Mouse (Mus musculus) spleen, adult 2 months (tissue): ENCODE results near the gene Notch1. TPM values are rescaled to one million over a fixed set of nuclear protein-coding genes. Genes with fewer than 3 reads are reported as not detected.

Source experiments
- DNase-seq, 2 experiments: peaks; one replicate each; pipeline versions ENCODE4 v3.0.0 to v3.0.0-alpha.2; 2012 to 2021; ENCODE audit warnings: low spot score in 2 of 2, low read depth in 1 of 2
- H3K27ac ChIP-seq: fragments of 200-500 bp; 2 replicates; pipeline ENCODE4 v1.5.1; 2012; ENCODE audit warnings: low read length, inconsistent platforms; ENCODE audit not compliant: insufficient read depth
- H3K27me3 ChIP-seq: fragments of 200-500 bp; 2 replicates; pipeline ENCODE4 v1.6.1; 2012; ENCODE audit warnings: mild to moderate bottlenecking, moderate library complexity, low read length, inconsistent platforms; ENCODE audit not compliant: control insufficient read depth, insufficient read depth
- H3K36me3 ChIP-seq: fragments of 200-500 bp; 2 replicates; pipeline ENCODE4 v1.6.1; 2012; ENCODE audit warnings: mild to moderate bottlenecking, low read length, inconsistent platforms; ENCODE audit not compliant: control insufficient read depth, insufficient read depth
- H3K4me1 ChIP-seq: fragments of 200-500 bp; 2 replicates; pipeline ENCODE4 v1.6.1; 2011; ENCODE audit warnings: inconsistent platforms; ENCODE audit not compliant: control insufficient read depth, insufficient read depth, insufficient read length
- H3K4me3 ChIP-seq: fragments of 200-500 bp; 2 replicates; pipeline ENCODE4 v1.5.1; 2011; ENCODE audit warnings: mild to moderate bottlenecking, inconsistent platforms; ENCODE audit not compliant: insufficient read depth, insufficient read length; ENCODE audit errors: extremely low read depth
- CTCF ChIP-seq: fragments of 200-500 bp; IDR thresholded peaks from 2 replicates; pipeline ENCODE4 v1.5.1; 2011; ENCODE audit warnings: mild to moderate bottlenecking, inconsistent platforms; ENCODE audit not compliant: insufficient read depth, insufficient read length, insufficient replicate concordance; ENCODE audit errors: extremely low read depth
- POLR2A ChIP-seq: fragments of 200-500 bp; IDR thresholded peaks from 2 replicates; pipeline ENCODE4 v1.6.1; 2011; ENCODE audit warnings: low read depth, low read length, inconsistent platforms
- WGBS: fragments of 180-500 bp; shearing (Covaris S2); methylation state at CpG from one replicate; pipeline ENCODE4 v1.1.7; 2018; 5-methylcytosine and 5-hydroxymethylcytosine counted together
- polyA plus RNA-seq: library from polyadenylated mRNA; depleted of rRNA; stranded (reverse); fragments of >200 nt; gene quantifications from 2 replicates; pipeline ENCODE4 v1.2.3, GENCODE M21; 2012; rRNA removed

The Notch1 gene
- polyA plus RNA-seq, 1 experiment: 34.6 TPM

DNA sequence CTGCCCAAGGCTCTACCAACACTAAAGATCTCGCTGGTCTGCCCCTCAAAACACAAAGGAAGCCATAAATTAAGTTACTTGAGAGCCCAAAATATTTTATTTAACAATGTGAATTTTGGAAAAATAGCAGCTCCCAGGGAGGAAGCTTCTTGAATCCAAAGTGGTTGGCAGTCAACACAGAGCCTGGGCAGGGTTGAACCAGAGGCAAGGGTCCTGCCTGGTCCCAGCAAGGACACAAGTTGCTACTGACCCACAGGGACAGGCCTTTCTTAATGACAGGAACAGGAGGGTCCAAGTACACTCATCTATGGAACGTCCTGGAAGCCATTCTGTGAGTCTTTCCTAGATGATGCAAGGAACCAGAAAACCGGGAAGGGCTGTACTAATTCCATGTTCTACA lies 107.1 kb downstream of the Notch1 start:
- 59% methylated on average over 3 of the region's 3 CpGs for WGBS
- Histone ChIP-seq H3K4me3 (no peak overlapping the region), H3K27ac (no peak overlapping the region), H3K36me3 (peaks cover 19% of the 10 kb centered on the region), H3K27me3 (no peaks in the 10 kb centered on the region), H3K4me1 (peaks cover 9% of the 10 kb centered on the region; the same call in 1 of the 2 replicates)
- no peak for DNase-seq
- TF ChIP-seq CTCF (no peak), POLR2A (no peak)

DNA sequence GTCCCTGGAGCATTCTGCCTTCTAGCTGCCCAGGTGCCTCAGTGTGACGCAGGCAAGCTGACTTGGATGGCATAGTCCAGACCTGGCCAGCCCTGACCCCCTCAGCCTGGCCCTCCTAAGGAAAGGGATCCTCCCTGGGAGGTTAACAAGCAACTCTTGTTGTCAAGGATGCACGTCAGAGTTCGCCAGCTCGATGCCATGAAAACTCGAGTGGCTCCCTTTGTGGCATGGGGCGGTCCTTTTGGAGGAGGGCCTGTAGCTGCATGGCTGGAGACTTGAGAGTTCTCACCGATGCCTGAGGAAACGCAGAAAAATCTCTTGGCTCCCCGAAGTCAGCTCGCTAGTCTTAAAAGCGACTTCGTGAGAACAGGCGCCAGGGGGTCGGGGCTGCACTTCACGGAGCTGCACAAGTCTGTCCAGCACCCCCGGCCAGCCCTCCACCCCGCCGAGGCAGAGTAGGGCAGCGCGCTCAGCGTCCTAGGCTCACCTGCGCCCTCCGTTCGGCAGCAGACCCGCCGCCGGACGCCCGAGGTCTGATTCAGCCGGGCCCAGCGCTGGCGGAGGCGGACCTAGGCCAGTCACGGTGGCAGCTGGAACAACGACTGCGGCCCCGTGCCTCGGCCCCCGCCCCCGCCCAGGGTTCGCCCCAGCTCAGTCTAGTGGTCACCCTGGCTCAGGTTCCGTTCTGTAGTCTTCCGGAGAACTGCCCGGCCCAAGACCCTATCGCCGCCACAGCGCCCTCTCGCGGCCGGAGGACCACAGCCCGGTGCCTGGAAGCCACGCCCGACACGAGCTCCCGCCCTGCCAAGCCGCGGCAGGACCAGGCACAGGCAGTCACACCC lies 107.7 kb downstream of the Notch1 start, which contains the start of gene Inpp5e:
Inpp5e (minus strand) TSS at position 689 of the 842 bp plus-strand sequence.
- DNase-seq: peak; percentile 69 to 96
- Histone ChIP-seq H3K36me3 (peaks cover 15% of the 10 kb centered on the region), H3K4me1 (peaks cover 9% of the 10 kb centered on the region; the same call in 1 of the 2 replicates), H3K27ac (peak within 1 kb of the TSS; percentile 63), H3K27me3 (no peaks in the 10 kb centered on the region), H3K4me3 (peak within 1 kb of the TSS; percentile 94)
- TF ChIP-seq CTCF (peak; percentile 95), POLR2A (peak; percentile 3; the same call in 1 of the 2 replicates)
- WGBS: under 1% methylated on average over 57 of the region's 57 CpGs

Other genes with a start within 250 kb of the Notch1 start
- not detected in 2 replicates for gene Ccdc187, start 222.1 kb downstream of the Notch1 start, polyA plus RNA-seq
- 17.7 and 21.1 TPM in 2 replicates for gene Gpsm1, start 201.1 kb downstream of the Notch1 start, polyA plus RNA-seq
- 13.4 and 20.0 TPM in 2 replicates for gene Dnlz, start 164.6 kb downstream of the Notch1 start, polyA plus RNA-seq
- gene Card9, start 155.7 kb downstream of the Notch1 start, polyA plus RNA-seq: 11.9 and 17.7 TPM in 2 replicates
- 41.1 and 46.5 TPM in 2 replicates for gene Snapc4, start 136.0 kb downstream of the Notch1 start, polyA plus RNA-seq
- 60.1 and 70.5 TPM in 2 replicates for gene Entr1, start 127.3 kb downstream of the Notch1 start, polyA plus RNA-seq
- gene Pmpca, start 127.3 kb downstream of the Notch1 start, polyA plus RNA-seq: 17.6 and 21.2 TPM in 2 replicates
- gene Inpp5e, start 107.5 kb downstream of the Notch1 start, polyA plus RNA-seq: 22.8 and 26.1 TPM in 2 replicates
- 65.2 and 74.3 TPM in 2 replicates for gene Sec16a, start 71.4 kb downstream of the Notch1 start, polyA plus RNA-seq
- gene Egfl7, start 63.4 kb upstream of the Notch1 start, polyA plus RNA-seq: 167 and 196 TPM in 2 replicates
- gene Gm20532, start 70.0 kb upstream of the Notch1 start, polyA plus RNA-seq: not detected in 2 replicates
- gene Agpat2, start 87.8 kb upstream of the Notch1 start, polyA plus RNA-seq: 22.7 and 27.7 TPM in 2 replicates
- gene Fam69b, start 111.8 kb upstream of the Notch1 start, polyA plus RNA-seq: 3.0 and 3.6 TPM in 2 replicates
- 0.90 and 1.3 TPM in 2 replicates for gene Lcn4, start 154.6 kb upstream of the Notch1 start, polyA plus RNA-seq